Mouse (Mus musculus): ENCODE measurements at regions not wholly inside any gene's neighbourhood (a gene's known extent, or its start where the extent isn't known, plus 50 kb on each side); places are given as distances from the start of the nearest gene placed in this dataset.

GRCm38 (mm10) chr13:78348830-78349229, 149.3 kb upstream of the Nr2f1 start:
- DNase-seq = no peak

GRCm38 (mm10) chr13:78324443-78325206, 125.1 kb upstream of the Nr2f1 start:
- no peak for DNase-seq

- no peak for DNase-seq
Measured at GRCm38 (mm10) chr13:78323183-78323582, 123.6 kb upstream of the Nr2f1 start.

- DNase-seq = no peak
Measured at GRCm38 (mm10) chr13:78318434-78318833, 118.9 kb upstream of the Nr2f1 start.

GRCm38 (mm10) chr13:78310837-78311236, 111.3 kb upstream of the Nr2f1 start:
- no peak for DNase-seq

All from lung, adult 18-20 months (tissue).